Mouse (Mus musculus) forebrain, embryonic 16.5 days (tissue): ENCODE measurements around the gene Gm49342. TPM values are rescaled to one million over a fixed set of nuclear protein-coding genes. Genes with fewer than 3 reads are reported as not detected.
"Not testable (repeated sequence)": the region's sequence is repeated elsewhere in the genome, so short reads cannot be mapped to it uniquely, and the experiment has no call there.

Experiments used
- ATAC-seq: fragments of 200-750 bp; cut with Nextera tagmentation; 2 replicates; pipeline ENCODE4 v1.8.0; 2017; ENCODE audit warnings: mild to moderate bottlenecking, moderate library complexity
- H3K27ac ChIP-seq: fragments of 300-500 bp; sonication (generic); 2 replicates; pipeline ENCODE4 v1.5.1; 2014; ENCODE audit warnings: low read length, control low read depth
- H3K27me3 ChIP-seq: fragments of 300-500 bp; sonication (generic); replicated peaks from 2 replicates; pipeline ENCODE4 v1.6.1; 2014; ENCODE audit warnings: low read length; ENCODE audit not compliant: control insufficient read depth, insufficient read depth
- H3K36me3 ChIP-seq: fragments of 300-500 bp; sonication (generic); 2 replicates; pipeline ENCODE4 v1.6.1; 2014; ENCODE audit not compliant: control insufficient read depth, insufficient read depth
- H3K4me1 ChIP-seq: fragments of 300-500 bp; sonication (generic); replicated peaks from 2 replicates; pipeline ENCODE4 v1.6.1; 2014; ENCODE audit warnings: low read length; ENCODE audit not compliant: control insufficient read depth, insufficient read depth
- H3K4me2 ChIP-seq: fragments of 300-500 bp; sonication (generic); 2 replicates; pipeline ENCODE4 v1.6.1; 2014; ENCODE audit warnings: mild to moderate bottlenecking, low read length, control low read depth
- H3K4me3 ChIP-seq: fragments of 300-500 bp; sonication (generic); replicated peaks from 2 replicates; pipeline ENCODE4 v1.5.1; 2014; ENCODE audit warnings: mild to moderate bottlenecking, low read length, control low read depth
- H3K9ac ChIP-seq: fragments of 300-500 bp; sonication (generic); replicated peaks from 2 replicates; pipeline ENCODE4 v1.6.1; 2014; ENCODE audit warnings: low read depth, low read length, control low read depth
- H3K9me3 ChIP-seq: fragments of 300-500 bp; sonication (generic); 2 replicates; pipeline ENCODE4 v1.6.1; 2016; ENCODE audit warnings: low read length; ENCODE audit not compliant: control insufficient read depth
- WGBS: fragments of 180-500 bp; shearing (Covaris S2); extraction: QIAGEN DNeasy Blood & Tissue Kit; methylation state at CpG from one replicate; pipeline ENCODE4 v1.1.7; 2014; 5-methylcytosine and 5-hydroxymethylcytosine counted together
- polyA plus RNA-seq: library from polyadenylated mRNA; unstranded; fragments of >200 nt; fragmentation: Nextera tagmentation; extraction: Ambion mirVana; gene quantifications from 2 replicates; pipeline ENCODE4 v1.2.1, GENCODE M21; 2015

The Gm49342 gene
- 3.2 TPM in 1 of 2 replicates, not detected in the other for polyA plus RNA-seq

DNA sequence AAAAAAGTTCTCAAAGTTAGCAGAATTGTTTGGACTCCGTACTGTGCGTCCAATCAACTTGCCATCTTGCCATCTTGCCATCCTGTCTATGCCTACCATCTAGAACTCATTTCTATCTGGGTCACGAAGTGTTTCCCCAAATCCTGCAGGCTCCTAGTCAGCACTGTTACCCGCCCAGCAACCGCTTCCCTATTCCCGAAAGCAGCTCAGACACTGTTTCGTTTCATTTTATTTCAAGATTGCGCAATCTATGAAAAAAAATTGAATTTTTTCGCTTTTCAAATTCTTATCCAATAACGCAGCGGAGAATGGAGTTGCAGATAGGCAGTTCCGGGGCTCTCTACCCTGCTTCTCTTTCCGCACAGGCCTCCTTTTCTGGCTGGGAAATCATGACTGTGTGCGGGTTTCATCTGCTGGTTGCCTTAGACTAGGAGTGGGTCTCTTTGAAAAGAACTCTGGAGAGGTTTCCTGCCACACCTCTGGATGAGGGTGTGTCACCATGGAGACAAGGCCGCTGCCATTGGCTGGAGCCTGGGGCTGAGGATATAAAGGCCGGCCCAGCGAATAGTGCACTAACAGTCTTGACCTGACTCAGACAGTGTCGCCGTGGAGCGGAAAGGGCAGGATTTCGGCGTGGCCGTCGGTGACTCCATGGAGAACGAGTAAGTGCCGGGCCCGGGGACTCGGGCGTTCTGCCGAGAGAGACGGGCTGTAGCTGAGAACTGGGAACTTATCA is at the start of gene Gm49342:
Gm49342 (plus strand) TSS at position 586 of the 736 bp plus-strand sequence.
- peak within 1 kb of the TSS; percentile 59 for H3K9ac ChIP-seq

DNA sequence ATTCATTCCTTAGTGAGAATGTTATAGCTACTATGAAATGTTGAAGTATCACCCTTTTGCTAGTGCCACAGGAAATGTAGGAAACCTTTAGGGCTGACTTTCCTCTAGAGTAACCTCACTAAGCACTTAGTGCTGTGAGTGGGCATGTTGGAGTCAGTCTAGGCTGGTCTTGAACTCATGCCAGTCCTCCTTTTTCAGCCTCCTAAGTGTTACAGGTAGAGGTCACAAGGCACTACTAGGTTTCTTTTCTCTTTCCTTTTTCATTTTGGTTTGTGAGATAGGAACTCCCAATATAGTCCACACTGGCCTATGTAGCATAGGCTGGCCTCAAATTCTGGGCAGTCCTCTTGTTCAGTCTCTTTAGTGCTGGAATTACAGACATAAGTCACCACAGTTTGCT is 48.9 kb upstream of the Gm49342 start:
- Histone ChIP-seq H3K9me3 (no peaks in the 10 kb centered on the region), H3K36me3 (no peaks in the 10 kb centered on the region), H3K27ac (no peak overlapping the region), H3K4me2 (no peak overlapping the region), H3K27me3 (no peaks in the 10 kb centered on the region), H3K4me1 (peaks cover 14% of the 10 kb centered on the region), H3K9ac (no peak overlapping the region), H3K4me3 (no peak overlapping the region)
- ATAC-seq = no peak

More for the DNA sequence above, at the start of gene Gm49342:
- Histone ChIP-seq H3K9me3 (no peaks in the 10 kb centered on the region), H3K4me1 (peaks cover 10% of the 10 kb centered on the region), H3K4me2 (peak within 1 kb of the TSS; percentile 63), H3K27ac (peak within 1 kb of the TSS; percentile 75), H3K27me3 (no peaks in the 10 kb centered on the region), H3K36me3 (no peaks in the 10 kb centered on the region), H3K4me3 (peak within 1 kb of the TSS; percentile 53)
- ATAC-seq = peak; percentile 95
- WGBS = 16% methylated on average over 31 of the region's 31 CpGs

DNA sequence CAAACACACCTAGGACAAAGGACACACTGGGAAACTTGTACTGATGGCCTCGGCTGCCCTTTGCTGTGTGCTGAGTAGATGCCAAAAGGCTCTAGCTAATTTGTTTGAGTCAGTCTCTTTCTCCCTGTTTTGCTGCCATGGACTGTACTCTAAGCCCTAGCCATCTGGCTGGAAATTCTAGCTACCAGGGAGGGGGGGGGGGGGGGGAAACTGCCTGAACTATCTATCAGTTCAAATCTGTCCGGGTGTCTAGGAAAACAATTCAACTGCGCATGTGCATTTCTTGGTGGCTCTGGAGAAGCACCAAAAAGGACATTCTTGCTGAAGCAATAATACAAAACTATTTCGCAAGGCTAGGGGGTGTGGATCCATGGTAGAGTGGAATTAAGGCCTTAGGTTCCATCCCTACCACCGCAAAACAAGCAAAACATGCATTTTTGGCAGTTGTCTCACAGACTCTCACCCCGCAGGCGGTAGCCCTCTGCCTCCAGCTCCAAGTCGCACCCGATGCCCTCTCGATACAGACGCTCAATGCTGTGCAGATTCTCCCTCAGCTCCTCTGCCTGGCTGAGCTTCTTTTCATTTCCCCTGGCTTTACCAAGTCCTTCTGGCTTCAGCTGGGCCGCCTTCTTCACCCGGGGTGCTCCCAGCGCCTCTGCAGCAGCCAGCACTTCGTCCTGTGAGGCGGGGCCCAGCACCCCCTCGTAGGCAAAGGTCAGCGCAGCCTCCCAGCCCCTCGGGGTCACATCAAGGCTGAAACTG is 48.2 kb upstream of the Gm49342 start:
- H3K27me3 ChIP-seq = no peaks in the 10 kb centered on the region
- no peaks in the 10 kb centered on the region for H3K9me3 ChIP-seq
- H3K4me3 ChIP-seq = peak overlapping the region; percentile 54
- H3K9ac ChIP-seq = peak overlapping the region; percentile 63
- WGBS = 19% methylated on average over 19 of the region's 19 CpGs
- no peak overlapping the region for H3K27ac ChIP-seq
- peaks cover 14% of the 10 kb centered on the region for H3K4me1 ChIP-seq
- peak; percentile 53 for ATAC-seq
- peak overlapping the region; percentile 94 for H3K4me2 ChIP-seq
- no peaks in the 10 kb centered on the region for H3K36me3 ChIP-seq

DNA sequence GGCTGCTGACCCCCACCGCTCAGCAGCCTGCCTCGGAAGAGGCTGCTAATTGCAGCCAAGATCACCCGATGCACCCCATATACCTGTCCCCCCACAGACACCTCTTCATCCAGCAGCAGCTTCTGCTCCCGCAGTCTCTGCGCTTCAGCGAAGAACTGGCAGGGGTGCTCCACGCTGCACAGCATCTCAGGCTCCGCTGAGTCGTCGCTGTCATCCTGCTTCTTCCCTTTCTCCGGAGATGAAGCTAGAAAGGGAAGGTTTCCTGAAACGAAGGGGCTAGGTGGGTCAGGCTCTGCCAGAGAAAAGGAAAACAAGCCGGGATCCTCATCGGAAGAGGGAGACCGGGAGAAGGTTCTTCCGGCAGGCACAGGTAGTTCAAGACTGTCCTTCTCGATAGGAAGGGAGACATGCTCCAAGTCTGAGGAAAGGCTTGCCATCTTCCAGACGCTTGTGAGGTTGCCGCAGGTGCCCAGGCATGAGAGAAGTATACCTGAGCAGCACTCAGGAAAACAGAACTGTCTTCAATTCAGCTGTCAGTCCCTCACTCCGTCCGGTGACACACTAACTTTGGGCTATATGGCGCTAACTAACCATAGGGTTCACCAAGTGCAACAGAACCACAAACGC is 47.5 kb upstream of the Gm49342 start:
- peaks cover 14% of the 10 kb centered on the region for H3K4me1 ChIP-seq
- peak overlapping the region; percentile 54 for H3K4me3 ChIP-seq
- no peaks in the 10 kb centered on the region for H3K9me3 ChIP-seq
- no peaks in the 10 kb centered on the region for H3K36me3 ChIP-seq
- H3K9ac ChIP-seq = peak overlapping the region; percentile 63
- H3K4me2 ChIP-seq = peak overlapping the region; percentile 94
- H3K27ac ChIP-seq = no peak overlapping the region
- peak; percentile 84 for ATAC-seq
- H3K27me3 ChIP-seq = no peaks in the 10 kb centered on the region
- 14% methylated on average over 23 of the region's 23 CpGs for WGBS

DNA sequence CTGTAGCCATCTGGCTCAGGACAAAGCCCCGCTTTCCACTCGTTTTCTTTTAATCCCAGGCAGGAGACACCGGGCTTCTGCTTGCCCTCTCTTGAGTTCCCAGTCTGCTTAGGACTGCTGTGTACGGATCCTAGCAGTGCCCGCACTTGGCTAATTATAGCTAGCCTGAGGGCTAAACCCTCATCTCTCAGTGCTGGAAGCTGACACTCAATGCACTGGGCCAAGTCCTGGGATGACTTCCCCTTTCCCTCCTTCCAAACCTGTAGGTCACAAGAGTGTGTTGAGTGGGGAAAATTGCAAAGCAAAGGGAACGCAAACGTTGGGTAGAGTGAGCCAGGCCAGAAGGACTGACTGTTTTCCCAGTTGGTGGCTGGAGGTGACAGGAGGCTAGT is 46.9 kb upstream of the Gm49342 start, which contains the start of gene Klhl33:
Klhl33 (minus strand) TSS at position 134 of the 392 bp plus-strand sequence.
- H3K9ac ChIP-seq = peak within 1 kb of the TSS; percentile 63
- peak within 1 kb of the TSS; percentile 54 for H3K4me3 ChIP-seq
- 34% methylated on average over 7 of the region's 7 CpGs for WGBS
- peaks cover 14% of the 10 kb centered on the region for H3K4me1 ChIP-seq
- no peaks in the 10 kb centered on the region for H3K27me3 ChIP-seq
- H3K9me3 ChIP-seq = no peaks in the 10 kb centered on the region
- H3K36me3 ChIP-seq = no peaks in the 10 kb centered on the region
- ATAC-seq = 0 out of 2 replicates have a peak, but pooled peaks have one; percentile 11
- no peak within 1 kb of the TSS for H3K27ac ChIP-seq
- H3K4me2 ChIP-seq = peak within 1 kb of the TSS; percentile 94

DNA sequence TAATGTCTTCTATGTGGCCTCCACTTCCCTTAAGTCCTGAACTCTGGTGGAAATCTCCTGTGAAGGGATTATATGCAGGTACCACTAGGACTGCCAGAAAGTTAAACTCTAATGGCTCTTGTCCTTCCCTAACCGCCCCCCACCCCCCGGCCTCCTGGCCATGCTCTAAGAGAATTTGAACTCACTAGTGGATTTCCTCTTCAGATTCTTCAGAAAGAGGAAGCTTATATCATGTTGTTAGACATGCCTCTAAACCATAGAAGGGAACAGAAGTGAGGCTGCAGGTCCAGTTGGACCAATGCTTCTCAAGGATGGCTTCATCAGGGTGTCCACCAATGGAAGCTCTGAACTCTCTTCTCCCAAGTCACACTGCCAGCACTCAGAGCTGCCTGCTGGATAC is 46.3 kb upstream of the Gm49342 start:
- H3K4me2 ChIP-seq, H3K9me3 ChIP-seq, ATAC-seq, H3K36me3 ChIP-seq, H3K27me3 ChIP-seq, H3K9ac ChIP-seq, H3K4me3 ChIP-seq, H3K27ac ChIP-seq: not testable (repeated sequence)
- peaks cover 14% of the 10 kb centered on the region for H3K4me1 ChIP-seq
- 96% methylated on average over 2 of the region's 2 CpGs for WGBS

DNA sequence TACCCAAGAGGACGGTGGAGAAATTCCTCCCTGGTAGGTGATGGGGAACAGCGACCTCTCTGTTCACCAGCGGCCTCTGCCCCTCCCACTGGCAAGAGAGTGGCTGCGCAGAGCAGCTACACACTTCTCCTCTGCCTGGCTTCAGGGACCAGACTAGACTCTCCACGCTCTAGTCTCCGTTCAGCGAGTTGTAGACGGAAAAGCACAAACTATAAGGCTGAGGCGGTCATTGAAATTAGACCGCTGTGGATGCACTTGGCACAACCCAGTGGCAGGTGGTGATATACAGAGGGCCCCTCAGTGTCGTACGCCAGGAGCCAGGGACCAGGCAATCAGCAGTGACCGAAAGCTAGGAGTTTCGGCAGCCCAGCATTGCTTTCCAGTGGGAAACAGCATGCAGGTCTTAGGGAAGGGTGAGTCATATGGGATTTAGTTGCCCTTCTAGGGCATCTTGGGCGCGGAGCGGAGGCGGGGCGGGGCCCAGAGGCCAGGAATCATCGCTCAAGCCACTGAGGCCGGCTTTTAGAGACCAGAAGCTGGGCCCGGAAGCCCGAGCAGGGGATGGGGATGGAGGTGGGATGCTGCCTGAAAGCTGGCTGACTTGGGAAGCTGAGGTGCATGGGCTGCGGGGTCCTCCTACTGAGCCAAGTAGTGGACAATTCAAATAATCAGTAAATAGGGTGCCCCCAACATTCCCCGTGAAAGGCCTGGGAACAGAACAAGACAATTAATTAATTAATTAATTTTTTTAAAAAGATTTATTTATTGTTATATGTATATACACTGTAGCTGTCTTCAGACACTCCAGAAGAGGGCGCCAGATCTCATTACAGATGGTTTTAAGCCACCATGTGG is 40.1 kb upstream of the Gm49342 start:
- no peaks in the 10 kb centered on the region for H3K27me3 ChIP-seq
- peak; percentile 89 for ATAC-seq

DNA sequence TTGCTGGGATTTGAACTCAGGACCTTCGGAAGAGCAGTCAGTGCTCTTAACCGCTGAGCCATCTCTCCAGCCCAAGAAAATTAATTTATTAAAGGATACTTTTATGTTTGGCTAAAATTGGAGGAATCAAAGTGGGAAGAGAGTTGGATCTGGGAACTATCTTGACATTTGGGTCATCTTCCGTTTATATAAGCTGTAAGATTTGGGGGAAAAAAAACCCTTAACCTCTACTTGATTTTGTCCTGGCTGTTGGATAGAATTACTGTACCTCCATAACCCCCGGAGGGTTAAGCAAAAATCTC is 39.5 kb upstream of the Gm49342 start:
- Histone ChIP-seq H3K9me3 (no peaks in the 10 kb centered on the region), H3K27me3 (no peaks in the 10 kb centered on the region), H3K36me3 (no peaks in the 10 kb centered on the region), H3K4me3 (no peak overlapping the region), H3K27ac (no peak overlapping the region), H3K9ac (no peak overlapping the region), H3K4me2 (no peak overlapping the region), H3K4me1 (peaks cover 8% of the 10 kb centered on the region)
- 80% methylated on average over 4 of the region's 4 CpGs for WGBS
- ATAC-seq = no peak

More for the DNA sequence above, 40.1 kb upstream of the Gm49342 start:
- Histone ChIP-seq H3K4me1 (peaks cover 8% of the 10 kb centered on the region), H3K4me2 (peak overlapping the region; percentile 59), H3K9ac (peak overlapping the region; percentile 28), H3K36me3 (no peaks in the 10 kb centered on the region), H3K4me3 (peak overlapping the region; percentile 42), H3K27ac (no peak overlapping the region), H3K9me3 (no peaks in the 10 kb centered on the region)
- 5% methylated on average over 26 of the region's 26 CpGs for WGBS
